ENCODE assay signal across 7 mouse cellular contexts in the genomic region with DNA sequence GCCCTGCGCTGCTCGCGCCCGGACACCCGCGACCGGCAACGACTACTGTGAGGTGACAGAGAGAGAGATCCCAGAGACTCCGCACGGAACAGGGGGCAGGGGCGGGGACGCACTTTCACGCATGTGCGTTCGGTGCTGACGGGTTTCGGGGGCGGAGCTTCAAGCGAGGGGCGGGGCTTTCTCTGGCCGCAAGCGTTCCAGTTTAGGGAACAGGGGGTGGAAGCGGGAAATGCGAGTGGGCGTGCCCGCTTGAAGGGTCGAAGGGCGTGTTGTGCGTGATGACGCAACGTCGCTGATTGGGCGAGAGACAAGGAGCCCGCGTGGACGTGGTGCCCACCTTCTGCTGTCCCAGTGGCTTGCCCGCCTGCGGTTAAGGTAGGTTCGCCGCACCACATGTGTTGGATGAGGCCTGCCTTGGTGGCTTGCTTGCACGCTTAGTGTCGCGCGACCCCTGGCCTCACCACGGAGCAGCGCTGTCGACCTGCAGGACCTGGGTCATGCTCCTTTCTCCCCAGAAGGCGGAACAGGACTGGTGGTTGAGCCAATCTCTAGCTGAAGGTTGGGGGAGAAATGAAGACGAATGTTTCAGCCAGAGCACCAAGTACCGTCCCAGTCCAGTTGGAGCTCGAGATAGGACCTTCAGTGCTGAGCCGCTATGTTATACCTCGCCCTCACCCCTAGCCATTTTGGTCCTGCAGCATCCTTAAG. TPM values are rescaled to one million over a fixed set of nuclear protein-coding genes. Genes with fewer than 3 reads are reported as not detected.
DNase-seq lines count a peak whose midpoint lies in the region; ATAC-seq lines count a peak whose summit lies in the region.

No protein-coding gene starts in this region.

- H3K27me3 ChIP-seq in intestine, embryonic 15.5 days (replicated peaks) = no peaks in the 10 kb centered on the region
- H3K27me3 ChIP-seq in midbrain, embryonic 10.5 days (ENCODE audit: low read depth, poor library complexity, severe bottlenecking) = no peaks in the 10 kb centered on the region

- WGBS in intestine, embryonic 15.5 days = under 1% methylated on average over 53 of the region's 53 CpGs
- WGBS in midbrain, embryonic 10.5 days = 0% methylated on average over 53 of the region's 53 CpGs

- peak; percentile 98 for ATAC-seq in intestine, embryonic 15.5 days

- H3K27ac ChIP-seq in intestine, embryonic 15.5 days = peak overlapping the region; percentile 72
- H3K27ac ChIP-seq in midbrain, embryonic 10.5 days (replicated peaks) = peak overlapping the region; percentile 91

- H3K4me1 ChIP-seq in intestine, embryonic 15.5 days (replicated peaks) = peaks cover 19% of the 10 kb centered on the region
- peaks cover 36% of the 10 kb centered on the region for H3K4me1 ChIP-seq in midbrain, embryonic 10.5 days

- peak overlapping the region; percentile 66 for H3K4me3 ChIP-seq in intestine, embryonic 15.5 days (replicated peaks)
- peak overlapping the region; percentile 85 for H3K4me3 ChIP-seq in midbrain, embryonic 10.5 days

- peak overlapping the region; percentile 92 for H3K4me2 ChIP-seq in intestine, embryonic 15.5 days (replicated peaks)

- intact Hi-C loops in left cerebral cortex, postnatal 25 days (cut with DNase I) = no loop called here

- no peaks in the 10 kb centered on the region for H3K9me3 ChIP-seq in intestine, embryonic 15.5 days
- H3K9me3 ChIP-seq in midbrain, embryonic 10.5 days (replicated peaks) = no peaks in the 10 kb centered on the region

- H3K9ac ChIP-seq in intestine, embryonic 15.5 days = peak overlapping the region; percentile 70

- DNase-seq in adrenal gland, adult 18-20 months (ENCODE audit: low spot score in 2 of 2) = peak; percentile 100
- peak; percentile 99 for DNase-seq in embryo, embryonic 11 days
- DNase-seq in gastrocnemius, postnatal 25 days = peak; percentile 98
- peak; percentile 99 to 100 for DNase-seq in left cerebral cortex, postnatal 25 days (ENCODE audit: low spot score in 2 of 2)
- peak; percentile 99 for DNase-seq in midbrain, embryonic 10.5 days (ENCODE audit: low spot score)
- DNase-seq in right cerebral cortex, postnatal 4 days = peak; percentile 100

- H3K36me3 ChIP-seq in intestine, embryonic 15.5 days = no peaks in the 10 kb centered on the region
- H3K36me3 ChIP-seq in midbrain, embryonic 10.5 days = peaks cover 33% of the 10 kb centered on the region

RNA-seq across cellular contexts. Expression of a gene that starts 17.4 kb away (rescaled TPM):
- 100 to 1,000 TPM in 1 of 2 experiments, 10 to 100 TPM in 1; 52.7 to 123 TPM for total RNA-seq in adrenal gland, adult 18-20 months (2021)
- 10 to 100 TPM; 19.0 to 25.7 TPM for total RNA-seq in gastrocnemius, postnatal 25 days (2021)
- polyA plus RNA-seq in intestine, embryonic 15.5 days (2015; fragmentation: Nextera tagmentation; extraction: Ambion mirVana) = 19.8 and 21.3 TPM in 2 replicates
- total RNA-seq in left cerebral cortex, postnatal 25 days (2021) = 100 to 1,000 TPM; 106 to 109 TPM
- 34.3 and 37.7 TPM in 2 replicates for polyA plus RNA-seq in midbrain, embryonic 10.5 days (2016; fragmentation: Nextera tagmentation; extraction: Ambion mirVana)

RNA-seq across cellular contexts. Expression of a gene that starts 28.6 kb away (rescaled TPM):
- total RNA-seq in adrenal gland, adult 18-20 months (2021) = 10 to 100 TPM; 55.8 to 88.9 TPM
- total RNA-seq in gastrocnemius, postnatal 25 days (2021) = 10 to 100 TPM; 20.8 to 24.9 TPM
- 76.1 and 79.6 TPM in 2 replicates for polyA plus RNA-seq in intestine, embryonic 15.5 days (2015; fragmentation: Nextera tagmentation; extraction: Ambion mirVana)
- 10 to 100 TPM; 19.5 to 23.7 TPM for total RNA-seq in left cerebral cortex, postnatal 25 days (2021)
- 68.6 and 75.1 TPM in 2 replicates for polyA plus RNA-seq in midbrain, embryonic 10.5 days (2016; fragmentation: Nextera tagmentation; extraction: Ambion mirVana)

RNA-seq across cellular contexts. Expression of a gene that starts 31.1 kb away (rescaled TPM):
- 10 to 100 TPM; 80.5 to 99.1 TPM for total RNA-seq in adrenal gland, adult 18-20 months (2021)
- total RNA-seq in gastrocnemius, postnatal 25 days (2021) = 10 to 100 TPM; 44.6 to 48.5 TPM
- polyA plus RNA-seq in intestine, embryonic 15.5 days (2015; fragmentation: Nextera tagmentation; extraction: Ambion mirVana) = 256 and 273 TPM in 2 replicates
- total RNA-seq in left cerebral cortex, postnatal 25 days (2021) = 100 to 1,000 TPM; 101 to 113 TPM
- polyA plus RNA-seq in midbrain, embryonic 10.5 days (2016; fragmentation: Nextera tagmentation; extraction: Ambion mirVana) = 323 and 376 TPM in 2 replicates

RNA-seq across cellular contexts. Expression of a gene that starts 35.9 kb away (rescaled TPM):
- not detected for total RNA-seq in adrenal gland, adult 18-20 months (2021)
- not detected for total RNA-seq in gastrocnemius, postnatal 25 days (2021)
- not detected in 2 replicates for polyA plus RNA-seq in intestine, embryonic 15.5 days (2015; fragmentation: Nextera tagmentation; extraction: Ambion mirVana)
- total RNA-seq in left cerebral cortex, postnatal 25 days (2021) = not detected
- polyA plus RNA-seq in midbrain, embryonic 10.5 days (2016; fragmentation: Nextera tagmentation; extraction: Ambion mirVana) = not detected in 2 replicates

RNA-seq across cellular contexts. Expression of a gene that starts 42.7 kb away (rescaled TPM):
- total RNA-seq in adrenal gland, adult 18-20 months (2021) = not detected
- not detected for total RNA-seq in gastrocnemius, postnatal 25 days (2021)
- not detected in 2 replicates for polyA plus RNA-seq in intestine, embryonic 15.5 days (2015; fragmentation: Nextera tagmentation; extraction: Ambion mirVana)
- total RNA-seq in left cerebral cortex, postnatal 25 days (2021) = not detected
- not detected in 2 replicates for polyA plus RNA-seq in midbrain, embryonic 10.5 days (2016; fragmentation: Nextera tagmentation; extraction: Ambion mirVana)

Comparison
In these comparisons a context has a peak if more than half of its experiments do, and no peak if none do; other contexts are left out.
1. Peak in every context shown above with its lines: DNase-seq, ATAC-seq, H3K4me3 ChIP-seq and H3K27ac ChIP-seq.